11 mouse cellular contexts compared by ENCODE assay signal in the genomic region with DNA sequence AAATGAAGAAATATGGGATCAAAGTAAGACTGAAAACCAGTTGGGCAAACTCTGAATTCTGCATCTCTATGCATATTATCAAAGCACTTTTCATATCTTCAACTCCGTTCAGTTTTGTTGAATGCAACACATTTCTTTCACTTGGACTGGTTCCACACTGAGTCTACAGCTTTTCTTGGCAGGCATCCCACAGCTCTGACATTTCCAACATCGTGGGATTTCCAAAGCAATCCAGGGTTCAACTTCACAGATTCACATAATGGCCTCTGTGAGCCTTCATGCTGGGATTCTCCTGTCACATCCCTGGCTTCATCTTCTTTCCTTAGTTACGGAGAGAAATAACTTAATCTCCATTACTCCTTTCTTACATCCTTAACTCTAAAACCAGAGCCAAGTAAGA.
DNase-seq lines count a peak whose midpoint lies in the region; ATAC-seq and TF ChIP-seq lines count a peak whose summit lies in the region.
"Had no signal": no experiment of that assay in that cellular context is flagged by ENCODE, and none has a peak within 500 bp of the region (broad histone marks: within the 10 kb centered on the region; RNA-seq: fewer than 3 reads in every experiment).

No protein-coding gene starts in this region.

- peak; percentile 33 to 69 for DNase-seq in frontal cortex, adult 2 months (ENCODE audit: extremely low spot score in 1 of 2, low spot score in 1 of 2)
- no peak for DNase-seq in frontal cortex, postnatal 25 days (ENCODE audit: low spot score in 2 of 2)
- DNase-seq in midbrain, embryonic 14.5 days = peak; percentile 33
- DNase-seq in left cerebral cortex, adult 11 months (ENCODE audit: low spot score) = peak; percentile 2
- no peak for DNase-seq in lung, postnatal 25 days (ENCODE audit: low spot score)
- no peak for DNase-seq in heart, adult 2 months

- H3K27ac ChIP-seq in midbrain, embryonic 14.5 days (replicated peaks; ENCODE audit: low read depth, low read length) = no peak overlapping the region
- no peak overlapping the region for H3K27ac ChIP-seq in midbrain, embryonic 15.5 days
- H3K27ac ChIP-seq in stomach, embryonic 15.5 days = no peak overlapping the region
- H3K27ac ChIP-seq in heart, adult 2 months = no peak overlapping the region
- H3K27ac ChIP-seq: intestine, embryonic 15.5 days; lung, embryonic 15.5 days had no signal

- no peaks in the 10 kb centered on the region for H3K27me3 ChIP-seq in midbrain, embryonic 14.5 days (ENCODE audit: control insufficient read depth, insufficient read depth, low read length)
- H3K27me3 ChIP-seq in midbrain, embryonic 15.5 days (replicated peaks) = no peaks in the 10 kb centered on the region
- no peaks in the 10 kb centered on the region for H3K27me3 ChIP-seq in stomach, embryonic 15.5 days (replicated peaks)
- no peaks in the 10 kb centered on the region for H3K27me3 ChIP-seq in heart, adult 2 months (ENCODE audit: control insufficient read depth, insufficient read depth, low read length)
- H3K27me3 ChIP-seq: intestine, embryonic 15.5 days; lung, embryonic 15.5 days had no signal

- no peaks in the 10 kb centered on the region for H3K79me2 ChIP-seq in heart, adult 2 months (replicated peaks; ENCODE audit: control insufficient read depth, insufficient read depth, low read length)

- TF ChIP-seq POLR2A in heart, adult 2 months (IDR thresholded peaks at IDR 0.05; ENCODE audit: insufficient read depth, low read depth, low read length) = no peak

- no peak for ATAC-seq in midbrain, embryonic 14.5 days (ENCODE audit: low FRiP score, low TSS enrichment)
- ATAC-seq in midbrain, embryonic 15.5 days (replicated peaks) = no peak
- peak; percentile 31; the same call in 1 of the 2 replicates for ATAC-seq in stomach, embryonic 15.5 days (ENCODE audit: insufficient read depth, low FRiP score, low read depth)
- ATAC-seq: intestine, embryonic 15.5 days had no signal

- H3K4me1 ChIP-seq in midbrain, embryonic 14.5 days (ENCODE audit: control insufficient read depth, insufficient read depth, low read length) = no peaks in the 10 kb centered on the region
- no peaks in the 10 kb centered on the region for H3K4me1 ChIP-seq in midbrain, embryonic 15.5 days
- no peaks in the 10 kb centered on the region for H3K4me1 ChIP-seq in stomach, embryonic 15.5 days
- H3K4me1 ChIP-seq in heart, adult 2 months (ENCODE audit: control insufficient read depth, insufficient read depth, low read length) = no peaks in the 10 kb centered on the region
- H3K4me1 ChIP-seq: intestine, embryonic 15.5 days; lung, embryonic 15.5 days had no signal

- no peak for TF ChIP-seq CTCF in heart, adult 2 months (IDR thresholded peaks at IDR 0.05)

- 64% methylated on average over 3 of the region's 3 CpGs for WGBS in midbrain, embryonic 14.5 days
- 63% methylated on average over 3 of the region's 3 CpGs for WGBS in midbrain, embryonic 15.5 days
- WGBS in stomach, embryonic 15.5 days = 41% methylated on average over 3 of the region's 3 CpGs
- 32% methylated on average over 3 of the region's 3 CpGs for WGBS in heart, adult 2 months

- no peak overlapping the region for H3K4me3 ChIP-seq in midbrain, embryonic 14.5 days (replicated peaks; ENCODE audit: low read depth, low read length)
- no peak overlapping the region for H3K4me3 ChIP-seq in midbrain, embryonic 15.5 days
- no peak overlapping the region for H3K4me3 ChIP-seq in stomach, embryonic 15.5 days (replicated peaks)
- no peak overlapping the region for H3K4me3 ChIP-seq in heart, adult 2 months
- H3K4me3 ChIP-seq: intestine, embryonic 15.5 days; lung, embryonic 15.5 days had no signal

- H3K9me3 ChIP-seq in midbrain, embryonic 14.5 days (ENCODE audit: control insufficient read depth, low read length) = no peaks in the 10 kb centered on the region
- H3K9me3 ChIP-seq in midbrain, embryonic 15.5 days = no peaks in the 10 kb centered on the region
- no peaks in the 10 kb centered on the region for H3K9me3 ChIP-seq in stomach, embryonic 15.5 days
- H3K9me3 ChIP-seq: intestine, embryonic 15.5 days; lung, embryonic 15.5 days had no signal

- H3K4me2 ChIP-seq in midbrain, embryonic 14.5 days (ENCODE audit: low read length) = no peak overlapping the region
- H3K4me2 ChIP-seq in midbrain, embryonic 15.5 days = no peak overlapping the region
- no peak overlapping the region for H3K4me2 ChIP-seq in stomach, embryonic 15.5 days
- H3K4me2 ChIP-seq: intestine, embryonic 15.5 days; lung, embryonic 15.5 days; midbrain, embryonic 11.5 days had no signal

- no peak overlapping the region for H3K9ac ChIP-seq in midbrain, embryonic 14.5 days (replicated peaks; ENCODE audit: low read length)
- no peak overlapping the region for H3K9ac ChIP-seq in midbrain, embryonic 15.5 days
- no peak overlapping the region for H3K9ac ChIP-seq in stomach, embryonic 15.5 days
- H3K9ac ChIP-seq in heart, adult 2 months (ENCODE audit: low read depth, low read length) = no peak overlapping the region
- H3K9ac ChIP-seq: intestine, embryonic 15.5 days; lung, embryonic 15.5 days had no signal

- H3K36me3 ChIP-seq in midbrain, embryonic 14.5 days (ENCODE audit: control insufficient read depth, insufficient read depth, low read length) = no peaks in the 10 kb centered on the region
- no peaks in the 10 kb centered on the region for H3K36me3 ChIP-seq in midbrain, embryonic 15.5 days (replicated peaks)
- H3K36me3 ChIP-seq in stomach, embryonic 15.5 days = no peaks in the 10 kb centered on the region
- H3K36me3 ChIP-seq in heart, adult 2 months (ENCODE audit: control insufficient read depth, insufficient read depth, low read length) = no peaks in the 10 kb centered on the region
- H3K36me3 ChIP-seq: intestine, embryonic 15.5 days; lung, embryonic 15.5 days had no signal

- intact Hi-C loops in heart, adult 2 months (cut with DNase I) = no loop called here

- no peak for TF ChIP-seq EP300 in heart, adult 2 months (IDR thresholded peaks at IDR 0.05; ENCODE audit: insufficient read depth, low read depth, low read length)

Comparison
In these comparisons a context has a peak if more than half of its experiments do, and no peak if none do; other contexts are left out.
1. DNase-seq: peak in frontal cortex, adult 2 months (2 of 2), midbrain, embryonic 14.5 days (single experiment) and left cerebral cortex, adult 11 months (single experiment); none in frontal cortex, postnatal 25 days (0 of 2), lung, postnatal 25 days (single experiment) and heart, adult 2 months (0 of 2).